Mouse (Mus musculus): ENCODE measurements around the gene Mylk.

Gene Mylk

DNA sequence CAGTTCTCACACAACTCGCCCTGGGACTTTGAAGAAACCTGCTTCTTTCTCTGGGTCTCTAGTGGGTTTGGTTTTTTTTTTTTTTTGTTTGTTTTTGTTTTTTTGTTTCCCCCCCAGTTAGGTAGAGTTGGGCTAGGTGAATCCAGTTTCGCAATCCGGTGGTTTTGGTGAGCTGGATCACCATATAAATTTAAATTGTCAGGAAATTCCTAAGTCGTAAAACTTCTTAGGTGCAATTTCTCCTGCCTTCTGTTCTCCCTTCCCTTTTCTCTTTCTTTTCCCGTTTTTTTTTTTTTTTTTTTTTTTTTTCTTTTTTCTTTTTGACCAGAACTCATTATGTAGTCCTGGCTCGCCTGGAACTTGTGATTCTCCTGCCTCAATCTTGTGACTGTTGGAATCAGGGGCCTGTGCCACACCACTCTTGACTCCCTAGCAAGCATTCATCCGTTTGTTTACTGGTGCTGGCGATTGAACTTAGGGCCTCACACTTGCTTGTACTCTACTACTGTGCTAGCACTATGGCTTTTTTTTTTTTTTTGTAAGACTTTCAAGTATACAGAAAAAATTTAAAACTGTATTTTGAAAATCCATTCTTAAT is 278.2 kb downstream of the Mylk start:
- no peak for DNase-seq (ENCODE audit: inconsistent ontology term)

DNA sequence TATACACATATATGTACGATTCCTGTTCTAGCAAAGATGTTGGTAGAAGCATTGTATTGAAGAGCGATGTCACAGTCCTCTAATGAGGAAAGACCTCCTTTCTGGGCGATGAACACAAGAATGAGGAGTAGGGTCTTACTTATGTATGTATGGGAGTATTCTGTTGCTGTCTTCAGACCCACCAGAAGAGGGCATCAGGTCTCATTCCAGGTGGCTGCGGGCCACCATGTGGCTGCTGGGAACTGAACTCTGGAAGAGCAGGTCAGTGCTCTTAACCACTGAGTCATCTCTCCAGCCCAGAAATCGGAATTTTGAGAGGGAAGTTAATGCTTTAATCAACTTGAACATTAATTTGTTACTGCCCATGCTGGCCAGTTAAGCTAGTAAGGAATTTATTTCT is 279.3 kb downstream of the Mylk start:
- DNase-seq (ENCODE audit: inconsistent ontology term), result no peak

DNA sequence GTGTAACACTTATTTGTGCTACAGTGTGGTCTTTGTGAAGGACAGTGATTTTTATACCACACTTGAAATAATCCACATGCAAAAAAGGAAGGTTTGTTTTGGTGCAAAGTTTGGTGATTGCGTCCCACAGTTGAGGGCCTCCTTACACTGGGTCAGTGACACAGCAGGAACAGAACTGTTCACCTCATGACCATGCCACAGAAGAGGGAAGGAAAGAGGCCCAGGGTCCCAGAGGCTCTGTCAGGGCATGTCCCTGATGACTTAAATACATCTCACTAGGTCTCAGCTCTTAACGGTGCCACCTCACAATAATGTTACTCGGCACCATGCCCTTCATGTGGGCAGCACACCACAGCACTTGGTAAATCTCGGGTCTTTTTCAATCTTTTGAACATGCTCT is 280.3 kb downstream of the Mylk start:
- no peak for DNase-seq (ENCODE audit: inconsistent ontology term)

DNA sequence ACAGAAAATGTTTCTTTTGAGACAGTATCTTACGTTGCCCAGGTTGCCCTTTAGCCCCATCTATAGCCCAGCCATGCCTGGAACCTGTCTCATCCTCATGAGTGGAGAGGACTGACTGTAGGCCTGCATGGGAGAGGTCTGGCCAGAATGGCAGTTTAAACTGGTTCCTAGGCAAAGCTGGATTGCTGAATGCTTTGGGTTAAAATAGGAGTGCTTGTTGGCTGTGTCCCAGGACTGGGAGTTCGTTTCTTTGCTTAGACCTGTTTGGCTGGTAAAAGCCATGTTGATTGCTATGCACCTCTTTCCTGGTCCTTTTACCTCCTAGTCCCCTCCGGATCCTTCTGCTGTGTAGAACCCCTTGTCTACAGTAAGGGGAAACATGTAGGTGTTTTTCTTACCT is 288.2 kb downstream of the Mylk start:
- no peak for DNase-seq (ENCODE audit: inconsistent ontology term)

DNA sequence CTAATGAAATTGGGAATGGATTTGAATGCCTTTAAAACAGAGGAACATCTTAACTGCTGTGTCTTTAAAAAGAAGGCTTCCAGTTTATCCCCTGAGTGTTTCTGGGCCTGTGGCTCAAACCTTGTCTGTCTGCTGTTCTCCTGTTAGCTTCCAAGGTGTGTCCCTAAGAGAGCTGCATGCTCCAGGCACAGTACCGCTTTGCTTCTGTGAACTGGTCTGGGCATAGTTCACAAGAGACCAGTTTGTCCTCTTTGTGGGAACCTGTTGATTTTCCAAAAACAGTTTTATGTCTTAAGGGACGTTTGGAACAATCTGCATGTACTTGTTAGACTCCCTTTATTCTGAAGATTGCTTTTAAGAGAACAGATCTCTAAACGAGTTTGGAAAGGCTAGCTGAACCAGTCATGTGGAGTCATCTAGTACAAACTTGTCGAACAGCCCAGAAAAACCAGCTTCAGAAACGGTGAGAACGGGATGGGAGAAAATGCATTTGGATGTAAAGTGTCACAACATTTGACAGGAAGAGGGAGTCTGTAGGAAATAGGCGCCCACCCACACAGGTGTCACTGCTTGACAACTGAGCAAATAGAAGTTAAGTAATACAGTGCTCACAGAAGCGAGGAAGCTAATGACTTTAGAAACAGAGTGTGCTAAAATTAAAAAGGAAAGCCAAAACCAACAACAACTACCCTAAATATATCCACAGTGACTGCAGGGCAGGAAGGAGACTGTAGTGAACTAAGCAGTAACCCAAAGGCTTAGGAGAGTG is 289.0 kb downstream of the Mylk start:
- DNase-seq (ENCODE audit: inconsistent ontology term), result no peak

DNA sequence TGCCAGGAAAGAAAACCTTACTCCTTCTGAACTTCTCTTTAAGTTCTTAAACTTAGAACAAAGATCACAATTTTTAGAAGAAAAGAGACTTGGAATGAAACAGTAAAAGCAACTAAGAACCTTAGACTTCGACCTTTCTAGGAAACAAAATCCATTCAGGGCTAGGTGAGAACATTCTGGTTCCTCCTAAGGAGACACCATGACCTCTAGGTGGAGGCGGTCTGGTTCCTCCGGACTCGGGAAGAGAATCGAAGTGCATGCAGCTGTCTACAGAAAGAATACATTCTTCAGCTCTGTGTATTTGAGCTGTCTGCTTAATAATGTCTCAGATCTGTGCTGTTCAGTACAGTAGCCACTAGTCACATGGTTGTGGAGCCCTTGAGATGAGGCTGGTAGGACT is 290.0 kb downstream of the Mylk start:
- no peak for DNase-seq (ENCODE audit: inconsistent ontology term)

DNA sequence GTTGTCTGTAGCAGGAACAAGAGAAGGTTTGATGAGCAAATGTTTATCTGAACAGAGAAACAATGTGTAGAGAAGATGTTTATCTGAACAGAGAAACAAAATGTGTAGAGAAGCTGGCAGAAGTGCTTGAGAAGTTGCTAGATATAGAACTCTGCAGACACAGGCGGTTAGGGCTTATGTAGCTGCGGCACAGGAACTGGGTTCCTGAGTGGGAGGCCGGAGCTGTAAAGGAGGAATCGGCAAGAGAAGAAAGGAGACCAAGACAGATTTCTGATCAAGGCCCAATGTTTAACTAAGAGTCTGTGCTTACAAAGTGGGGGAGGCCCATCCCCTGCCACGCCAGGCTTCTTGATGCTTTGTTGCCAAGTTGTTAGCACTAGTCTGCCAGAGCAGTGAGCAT is 291.7 kb downstream of the Mylk start:
- no peak for DNase-seq (ENCODE audit: inconsistent ontology term)

DNA sequence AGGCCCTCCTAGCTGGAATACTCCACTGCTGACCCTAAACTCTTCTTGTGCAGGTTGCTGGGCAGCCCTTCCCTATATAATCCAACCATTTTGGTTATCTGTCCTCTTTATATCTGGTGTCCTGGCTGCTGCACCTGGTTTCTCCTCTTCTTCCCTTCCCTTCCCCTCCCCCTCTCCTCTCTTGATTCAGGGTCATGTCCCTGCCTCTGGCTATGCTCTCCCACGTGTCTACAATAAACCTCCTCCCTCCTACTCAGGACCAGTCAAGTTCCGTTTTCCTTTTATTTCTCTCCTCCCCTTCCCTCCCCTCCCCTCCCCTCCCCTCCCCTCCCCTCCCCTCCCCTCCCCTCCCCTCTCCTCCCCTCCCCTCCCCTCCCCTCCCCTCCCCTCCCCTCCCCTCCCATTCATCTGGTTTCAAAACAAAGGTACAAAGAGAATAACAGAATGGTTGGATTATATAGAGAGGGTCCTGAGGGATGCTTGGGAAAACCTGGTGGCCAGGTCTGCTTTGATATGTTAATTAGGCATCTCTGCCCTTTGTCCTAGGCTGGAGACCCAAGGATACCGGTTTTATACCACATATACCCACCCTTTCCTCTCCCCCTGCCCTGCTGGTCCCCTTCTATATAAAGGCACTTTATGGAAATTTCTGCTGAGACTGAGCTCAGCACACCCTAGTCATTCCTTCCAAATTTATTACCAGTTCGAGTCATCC is 293.5 kb downstream of the Mylk start:
- no peak for DNase-seq (ENCODE audit: inconsistent ontology term)

DNA sequence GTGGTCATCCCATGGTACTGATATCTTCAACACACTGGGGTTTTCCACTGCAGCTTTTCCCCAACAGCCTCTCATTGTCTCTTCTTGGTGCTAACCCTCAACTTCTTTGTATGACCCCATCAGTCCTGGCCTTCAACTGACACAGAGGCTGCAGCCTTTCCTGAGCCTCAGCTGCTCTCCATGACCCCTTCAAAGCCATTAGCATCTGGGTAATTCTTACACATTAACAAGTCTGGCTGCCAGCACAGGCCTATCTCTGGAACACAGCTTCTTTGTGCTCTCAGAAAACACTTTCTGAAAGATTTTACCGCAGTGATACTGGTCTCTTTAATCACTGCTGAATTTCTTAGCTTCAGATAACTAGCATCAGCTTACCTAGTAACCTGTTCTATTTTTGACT is 295.1 kb downstream of the Mylk start:
- DNase-seq (ENCODE audit: inconsistent ontology term), result no peak

DNA sequence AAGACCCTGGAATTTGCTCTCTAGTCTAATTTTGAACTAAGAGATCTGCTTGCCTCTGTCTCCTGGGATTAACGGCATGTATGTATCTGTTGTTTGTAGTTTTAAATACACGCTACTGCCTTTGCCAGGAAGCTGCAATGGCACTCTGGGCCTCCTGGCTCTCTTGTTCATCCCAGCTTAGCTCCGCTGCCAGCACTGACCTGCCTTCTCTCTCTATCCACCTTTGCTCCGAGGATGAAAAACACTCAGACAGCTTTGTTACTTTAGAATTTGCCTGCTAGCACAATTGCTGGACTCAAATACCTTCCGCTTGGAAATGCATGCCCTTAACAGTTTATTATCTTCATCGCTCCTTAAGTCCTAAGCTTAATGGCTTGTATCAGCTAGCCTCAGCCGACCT is 296.0 kb downstream of the Mylk start:
- no peak for DNase-seq (ENCODE audit: inconsistent ontology term)

DNA sequence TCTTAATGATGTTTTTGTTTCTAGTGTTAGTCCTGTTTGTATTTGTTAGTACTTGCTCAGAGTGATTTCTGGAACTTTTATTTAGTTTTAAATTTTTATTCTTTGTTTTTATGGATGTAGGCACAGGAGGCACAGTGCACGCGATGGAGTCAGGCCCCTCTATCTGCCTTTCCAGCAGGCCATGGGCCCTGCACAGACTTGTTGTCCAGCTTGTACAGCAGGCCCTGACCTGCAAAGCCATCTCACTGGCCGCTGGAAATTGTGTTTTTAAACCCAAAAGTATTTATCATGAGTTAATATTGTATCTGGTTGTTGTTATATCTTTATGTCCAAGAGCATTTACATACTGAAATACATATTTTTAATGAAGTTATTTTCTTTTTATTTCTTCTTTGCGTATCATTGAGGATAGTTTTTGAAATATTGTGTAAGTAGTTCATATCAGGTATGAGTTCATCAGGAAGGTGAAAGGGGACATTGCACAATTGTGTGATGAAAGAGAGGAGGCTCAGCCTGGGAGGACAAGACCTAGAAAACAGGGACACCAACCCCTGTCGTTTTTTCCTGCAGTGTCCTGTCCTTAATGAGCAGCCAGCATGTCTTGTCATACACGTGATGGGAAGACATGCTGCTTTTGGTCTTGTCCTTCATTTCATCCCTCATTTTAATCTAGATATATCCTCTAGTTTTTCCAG is 301.2 kb downstream of the Mylk start:
- no peak for DNase-seq (ENCODE audit: inconsistent ontology term)

DNA sequence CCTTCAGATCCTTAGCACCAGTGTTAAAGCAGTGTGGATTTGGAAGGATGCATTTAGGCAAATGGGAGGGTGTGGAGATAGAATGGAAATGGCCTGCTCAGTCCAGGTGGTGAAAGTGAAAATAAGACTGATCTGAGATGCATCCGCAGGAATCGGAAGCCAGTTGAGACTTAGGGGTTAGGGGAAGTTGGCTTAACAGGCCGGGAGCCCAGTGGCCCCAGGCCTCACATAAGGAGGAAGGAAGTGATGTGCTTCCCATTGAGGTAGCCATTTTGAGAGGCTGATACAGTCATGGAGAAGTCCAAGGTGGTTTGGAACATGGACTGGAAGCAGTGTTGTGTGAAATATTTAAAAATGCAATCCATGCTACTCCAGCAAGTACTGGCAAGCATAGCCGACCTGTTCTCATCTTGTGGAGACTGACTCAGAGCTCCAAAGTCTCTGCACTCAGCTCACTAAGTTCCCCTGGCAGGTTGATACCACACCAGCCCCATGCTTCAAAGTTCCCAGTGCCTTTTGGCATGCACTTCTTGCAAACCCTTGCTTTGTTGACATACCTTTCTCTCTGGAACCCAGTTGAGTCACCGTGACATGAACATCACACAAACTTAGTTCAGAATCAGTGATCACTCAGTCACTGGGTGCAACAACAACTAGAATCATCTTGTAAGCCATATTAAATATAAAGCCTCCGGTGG is 302.4 kb downstream of the Mylk start:
- DNase-seq (ENCODE audit: inconsistent ontology term), result no peak

DNA sequence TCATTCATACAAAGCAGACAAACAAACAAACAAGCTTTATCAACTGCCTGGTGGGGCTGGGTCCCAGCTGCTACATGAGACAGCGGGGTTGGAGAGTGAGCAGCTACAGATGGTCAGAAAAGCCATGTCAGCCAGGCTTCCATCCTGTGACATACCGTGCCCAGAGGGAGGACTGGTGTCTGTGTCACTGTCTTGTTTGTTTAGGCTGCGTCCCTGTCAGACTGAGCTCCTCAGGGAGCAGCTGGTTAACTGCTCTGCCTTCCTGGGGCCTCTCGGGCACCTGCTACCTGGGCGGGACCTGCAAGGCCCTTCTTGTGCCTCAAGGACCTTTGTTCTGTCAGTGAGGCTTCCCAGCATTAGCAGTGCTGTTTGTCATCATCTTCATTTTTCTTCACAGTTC is 306.1 kb downstream of the Mylk start:
- no peak for DNase-seq (ENCODE audit: inconsistent ontology term)

Measured in Muller cell, postnatal 12 days (primary cell).